Mouse (Mus musculus): Measurements from ENCODE around the gene 4930447C04Rik. TPM values are rescaled to one million over a fixed set of nuclear protein-coding genes. Genes with fewer than 3 reads are reported as not detected.

4930447C04Rik gene
- total RNA-seq (2021) = 1 to 10 TPM; 5.2 to 8.2 TPM

DNA sequence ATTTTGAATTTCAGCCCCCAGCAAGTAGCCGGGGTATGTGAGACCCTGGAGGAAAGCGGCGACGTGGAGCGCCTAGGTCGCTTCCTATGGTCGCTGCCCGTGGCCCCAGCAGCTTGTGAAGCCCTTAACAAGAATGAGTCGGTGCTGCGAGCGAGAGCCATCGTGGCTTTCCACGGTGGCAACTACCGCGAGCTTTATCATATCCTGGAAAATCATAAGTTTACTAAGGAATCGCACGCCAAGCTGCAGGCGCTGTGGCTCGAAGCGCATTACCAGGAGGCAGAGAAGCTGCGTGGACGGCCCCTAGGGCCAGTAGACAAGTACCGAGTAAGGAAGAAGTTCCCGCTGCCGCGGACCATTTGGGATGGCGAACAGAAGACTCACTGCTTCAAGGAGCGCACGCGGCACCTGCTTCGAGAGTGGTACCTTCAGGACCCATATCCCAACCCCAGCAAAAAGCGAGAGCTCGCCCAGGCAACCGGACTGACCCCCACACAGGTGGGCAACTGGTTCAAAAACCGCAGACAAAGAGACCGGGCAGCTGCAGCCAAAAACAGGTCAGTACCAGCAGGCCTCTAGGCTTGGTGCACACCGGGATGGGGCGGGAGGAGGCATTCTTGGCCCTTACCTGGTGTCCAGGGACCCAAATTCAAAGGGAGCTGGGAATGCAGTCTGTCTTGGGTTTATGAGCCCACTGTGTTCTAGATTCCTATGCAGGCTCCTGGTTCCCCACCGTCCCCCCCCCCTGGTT is at the start of gene 4930447C04Rik:
TSS of gene 4930447C04Rik (minus strand) at position 704 of the 751 bp plus-strand sequence.
- no peak for DNase-seq

DNA sequence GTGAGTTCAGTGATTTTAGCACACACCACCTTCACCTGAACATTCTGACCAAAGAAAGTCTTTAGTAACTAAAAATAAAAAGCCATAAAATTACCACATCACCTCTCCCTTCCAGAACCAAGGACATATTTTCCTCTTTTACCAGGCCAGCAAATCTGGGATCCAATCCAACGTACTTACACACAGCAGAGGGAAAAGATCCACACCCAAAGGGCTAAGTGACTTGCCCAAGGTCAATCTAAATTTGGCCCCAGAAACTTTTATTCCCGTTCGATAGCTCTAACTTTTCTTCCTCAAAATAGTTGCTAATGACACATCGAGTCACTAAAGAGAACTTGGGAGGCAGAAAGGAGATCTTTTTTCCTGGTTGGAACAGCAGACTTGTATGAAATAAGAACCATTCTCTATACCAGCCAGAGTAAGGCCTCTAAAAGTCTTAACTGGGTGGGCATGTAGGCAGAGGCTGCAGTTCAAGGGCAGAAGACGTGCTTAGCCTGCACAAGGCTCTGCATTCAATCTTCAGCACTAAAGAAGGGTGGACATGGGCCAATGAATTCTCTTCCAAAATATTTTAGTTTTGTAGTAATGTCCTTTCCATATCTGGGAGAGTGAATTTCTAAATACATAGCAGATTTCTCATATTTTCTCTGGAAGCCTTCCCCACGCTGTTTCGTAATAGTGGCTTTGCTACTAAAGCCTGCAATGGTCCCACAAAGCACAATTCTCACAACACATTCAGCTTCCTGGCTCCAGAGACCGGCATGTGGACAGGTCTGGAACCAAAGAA is 42.7 kb upstream of the 4930447C04Rik start:
- DNase-seq = no peak

DNA sequence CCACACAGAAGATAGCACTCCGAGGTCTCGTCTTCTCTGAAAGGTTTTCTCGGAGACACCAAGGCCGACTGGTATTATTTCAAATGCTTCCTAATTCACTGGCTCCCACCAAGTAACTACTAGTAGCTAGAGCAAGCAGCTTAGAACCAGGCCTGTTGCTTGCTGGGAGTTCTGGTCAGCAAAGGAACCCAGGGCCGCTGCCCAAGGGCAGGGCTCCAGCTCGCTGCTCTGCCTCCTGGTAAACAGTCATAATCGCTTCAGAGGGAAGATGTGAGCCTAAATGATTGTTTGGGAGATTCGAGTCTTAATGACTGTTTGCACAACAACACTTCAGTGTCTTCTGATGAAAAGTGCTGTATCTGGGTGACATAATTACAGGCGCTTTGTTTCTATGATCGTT is 42.0 kb upstream of the 4930447C04Rik start:
- no peak for DNase-seq

DNA sequence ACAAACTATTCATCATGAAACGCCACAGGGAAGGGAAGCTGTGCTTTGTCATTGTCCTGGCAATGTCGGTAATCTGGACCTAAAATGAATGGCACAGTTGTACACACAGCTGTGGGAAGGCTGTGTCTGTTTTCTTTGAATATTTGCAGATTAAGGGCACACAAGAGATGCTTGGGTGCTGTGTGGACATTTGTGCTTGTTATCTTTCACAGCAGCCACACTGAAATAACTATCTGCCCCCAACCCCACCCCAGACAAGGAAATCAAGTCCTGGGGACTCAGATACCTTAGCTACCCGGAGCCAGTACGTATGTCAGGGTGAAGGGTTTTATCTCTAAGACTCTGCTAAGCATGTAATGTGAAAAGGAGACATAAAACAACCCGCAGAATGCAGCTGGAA is 38.7 kb upstream of the 4930447C04Rik start:
- DNase-seq = no peak

DNA sequence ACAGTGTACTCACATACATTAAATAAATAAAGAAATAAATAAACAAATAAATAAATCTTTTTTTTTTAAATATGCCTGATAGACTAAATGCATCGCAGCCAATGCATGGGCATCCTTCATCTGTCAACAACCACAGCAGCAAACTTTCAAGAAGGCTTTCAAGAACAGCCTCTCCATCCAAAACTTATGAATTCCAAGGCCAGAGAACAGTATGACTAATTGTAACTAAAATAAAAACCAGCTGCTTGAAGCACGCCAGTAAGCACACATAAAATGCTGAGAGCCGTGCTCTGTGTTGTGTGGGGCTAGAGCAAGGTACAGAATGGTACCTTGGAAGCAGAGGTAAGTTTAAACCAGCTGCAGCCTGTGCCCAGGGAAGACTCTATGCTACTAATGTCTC is 37.3 kb upstream of the 4930447C04Rik start:
- DNase-seq = no peak

DNA sequence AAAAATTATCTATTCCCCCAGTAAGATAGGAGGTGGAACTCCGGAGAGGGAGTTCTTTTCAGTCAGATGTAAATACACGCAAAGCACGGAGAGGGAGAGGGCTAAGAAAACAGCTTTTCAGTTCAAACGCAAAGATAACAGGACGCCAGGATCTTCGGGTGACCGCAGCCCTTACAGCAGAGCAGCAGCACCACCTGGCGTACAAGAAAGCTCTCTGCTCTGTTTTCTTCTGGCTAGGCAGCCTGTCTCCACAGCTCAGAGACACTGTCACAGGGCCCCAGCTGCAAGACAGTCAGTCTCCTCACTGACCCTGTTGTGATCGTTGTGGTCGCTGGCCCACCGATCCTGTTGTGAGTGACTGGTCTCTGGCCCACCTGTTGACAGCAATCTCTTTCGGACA is 36.1 kb upstream of the 4930447C04Rik start:
- peak; percentile 51 to 61 for DNase-seq

DNA sequence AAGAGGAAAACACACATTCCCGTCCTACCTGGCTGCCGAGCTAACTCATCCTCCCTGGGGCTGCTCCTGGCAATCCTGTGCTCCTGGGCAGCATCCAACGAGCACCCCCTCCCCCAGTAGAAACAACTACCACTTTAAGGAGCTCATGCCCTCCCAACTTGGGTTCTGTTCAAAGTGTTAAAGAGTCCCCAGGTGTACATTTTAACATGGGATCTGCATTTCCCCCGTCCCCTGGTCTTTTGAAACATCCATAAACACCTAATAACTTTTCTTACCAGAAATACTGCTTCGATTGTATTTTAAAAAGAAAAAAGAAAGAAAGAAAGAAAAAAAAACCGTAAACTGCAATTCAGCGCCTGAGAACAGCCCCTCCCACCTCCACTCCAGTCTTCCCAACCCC is 35.6 kb upstream of the 4930447C04Rik start:
- no peak for DNase-seq

DNA sequence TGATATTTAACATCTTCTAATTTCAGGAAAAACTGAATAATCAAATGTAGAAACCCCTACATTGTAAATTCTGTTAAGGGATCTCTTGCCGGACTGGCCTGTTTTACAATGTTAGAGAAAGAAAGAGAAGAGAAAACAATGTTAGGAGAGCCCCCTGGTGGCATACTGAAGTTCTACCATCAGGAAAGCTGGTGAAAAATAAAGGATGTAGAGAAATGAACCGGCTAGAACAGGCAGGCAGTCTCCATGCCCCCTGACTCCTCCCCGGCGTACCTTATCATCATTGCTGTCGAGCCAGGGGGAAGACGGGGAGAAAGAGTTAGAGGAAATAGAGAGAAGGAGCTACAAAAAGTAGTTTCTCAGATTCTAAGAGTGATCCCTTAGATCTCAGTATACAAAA is 32.6 kb upstream of the 4930447C04Rik start:
- peak in 1 of 2 experiments; percentile 24 for DNase-seq

DNA sequence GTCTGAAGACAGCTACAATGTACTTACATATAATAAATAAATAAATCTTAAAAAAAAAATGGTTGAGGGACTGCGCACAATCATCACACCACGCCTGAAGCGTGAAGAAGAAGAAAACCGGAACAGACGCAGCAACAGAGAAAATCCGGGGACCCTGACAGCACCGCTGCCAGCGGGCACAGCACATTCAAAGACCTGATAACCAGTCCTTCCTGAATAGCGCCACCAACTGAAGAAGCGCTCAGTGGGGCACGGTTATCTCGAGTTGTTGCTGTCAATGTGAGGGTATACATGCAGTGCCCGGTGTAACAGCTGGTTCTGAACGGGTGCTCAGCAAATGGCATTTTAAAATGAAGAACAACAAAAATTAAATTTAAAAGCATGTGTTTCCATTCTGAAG is 30.0 kb upstream of the 4930447C04Rik start:
- no peak for DNase-seq

DNA sequence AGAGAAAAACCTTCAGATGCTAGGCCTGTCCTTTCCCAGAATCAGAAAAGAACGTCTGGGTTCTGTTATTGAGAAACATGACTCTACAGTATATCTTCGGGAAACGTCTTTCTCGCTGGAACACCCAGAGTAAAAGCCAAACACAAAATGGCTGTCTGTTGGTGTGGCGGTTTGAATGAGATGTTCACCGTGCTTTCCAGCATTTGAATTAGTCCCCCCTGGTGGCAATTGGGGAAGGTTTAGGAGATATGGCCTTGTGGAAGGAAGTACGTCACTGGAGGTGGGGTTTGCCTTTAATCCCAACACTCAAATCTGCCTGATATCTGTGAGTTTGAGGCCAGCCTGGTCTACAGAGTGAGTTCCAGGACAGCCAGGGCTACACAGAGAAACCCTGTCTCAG is 27.0 kb upstream of the 4930447C04Rik start:
- no peak for DNase-seq

DNA sequence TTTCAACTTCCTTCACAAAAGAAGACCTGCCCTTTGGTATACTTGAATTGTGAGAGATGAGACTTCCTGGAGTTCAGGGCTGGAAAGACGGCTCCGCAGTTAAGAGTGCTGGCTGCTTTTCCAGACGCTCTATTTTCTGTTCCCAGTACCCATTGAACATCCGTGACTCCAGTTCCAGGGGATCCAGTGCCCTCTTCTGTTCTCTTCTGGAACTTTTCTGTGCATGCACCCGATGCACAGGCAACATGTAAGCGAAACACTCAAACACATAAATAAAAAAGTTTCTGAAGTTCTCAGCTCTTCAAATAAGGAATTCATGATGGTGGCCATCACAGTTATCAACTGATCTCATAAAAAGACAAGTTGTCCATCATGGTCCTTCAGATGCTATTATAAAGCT is 22.2 kb upstream of the 4930447C04Rik start:
- no peak for DNase-seq

DNA sequence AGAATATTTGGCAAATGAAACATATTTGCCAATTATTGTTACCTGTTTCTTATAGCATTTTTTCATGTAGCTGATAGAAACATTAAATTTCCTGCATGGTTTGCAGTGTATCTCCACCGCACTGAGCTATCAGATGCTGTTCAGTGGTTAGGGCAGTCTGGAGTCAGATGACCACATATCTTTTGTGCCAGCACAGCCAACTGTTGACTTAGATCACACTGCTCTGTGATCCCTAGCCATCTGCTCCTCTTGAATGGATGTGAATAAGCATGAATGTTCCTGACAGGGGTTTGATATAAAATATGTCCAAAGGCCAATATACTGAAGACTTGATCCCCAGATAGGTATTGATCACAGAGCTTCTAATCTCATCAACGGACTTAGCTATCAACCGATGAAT is 17.9 kb upstream of the 4930447C04Rik start:
- no peak for DNase-seq

DNA sequence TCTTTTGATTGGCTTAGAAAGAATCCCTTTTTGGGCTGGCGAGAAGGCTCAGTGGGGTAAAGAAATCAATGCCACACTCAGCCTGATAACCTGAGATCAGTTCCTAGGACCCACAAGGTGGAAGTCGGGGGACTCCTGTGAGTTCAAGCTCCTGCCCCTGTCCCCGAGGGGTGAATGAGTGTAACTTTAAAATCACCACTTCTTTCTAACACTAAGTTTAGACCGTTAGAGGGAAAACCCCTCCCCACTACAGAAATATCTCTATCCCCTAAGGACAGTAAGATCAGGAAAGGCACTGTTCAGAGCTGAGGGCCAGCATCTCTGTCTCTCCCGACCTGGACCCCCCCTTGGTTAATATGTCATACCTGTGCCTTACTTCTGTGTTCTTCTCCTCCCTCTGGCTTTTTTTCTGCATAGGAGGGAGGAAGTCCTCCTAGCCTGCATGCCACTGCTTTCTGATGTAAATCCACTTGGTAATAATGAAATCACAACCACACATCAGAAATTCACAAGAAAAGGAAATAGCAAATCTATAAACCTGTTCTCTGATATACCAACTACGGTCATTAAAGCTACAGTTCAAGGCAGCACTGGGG is 17.4 kb upstream of the 4930447C04Rik start:
- no peak for DNase-seq

DNA sequence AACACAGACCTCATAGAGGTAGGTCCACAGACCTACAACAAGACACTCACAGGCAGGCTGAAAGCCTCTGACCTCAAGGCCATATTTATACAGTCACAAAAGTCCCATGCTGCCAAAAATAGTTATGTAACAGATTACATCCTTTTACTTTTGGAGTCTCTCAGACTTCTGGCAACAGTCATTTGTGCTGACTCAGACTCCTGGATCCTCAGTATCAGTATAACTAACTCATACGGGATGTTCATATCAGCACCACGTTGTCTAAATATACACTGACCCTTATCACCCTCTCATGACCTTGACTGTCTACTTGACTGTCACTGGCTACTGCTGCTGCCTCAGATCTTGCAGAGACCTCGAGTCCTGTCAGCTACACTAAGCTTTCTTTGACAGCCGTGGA is 14.3 kb upstream of the 4930447C04Rik start:
- DNase-seq = no peak

DNA sequence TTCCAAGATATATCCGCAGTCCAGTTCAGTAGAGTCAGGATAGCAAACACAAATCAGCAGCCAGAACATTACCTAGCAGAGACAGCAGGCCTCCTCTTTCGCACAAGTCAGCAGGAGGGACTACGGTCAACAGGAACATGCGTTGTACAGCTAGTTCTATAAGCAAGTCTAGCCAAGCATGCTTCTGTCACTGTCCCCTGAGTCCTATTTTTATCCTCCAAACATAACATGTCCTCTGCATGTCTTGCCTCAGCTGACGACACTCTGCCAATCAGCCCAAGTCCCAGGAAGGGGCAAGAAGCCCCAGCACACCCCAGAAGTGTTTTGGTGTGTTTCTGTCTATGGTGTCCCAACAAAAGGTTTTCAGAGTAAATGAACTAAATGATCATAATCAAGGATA is 13.3 kb upstream of the 4930447C04Rik start:
- DNase-seq = no peak

DNA sequence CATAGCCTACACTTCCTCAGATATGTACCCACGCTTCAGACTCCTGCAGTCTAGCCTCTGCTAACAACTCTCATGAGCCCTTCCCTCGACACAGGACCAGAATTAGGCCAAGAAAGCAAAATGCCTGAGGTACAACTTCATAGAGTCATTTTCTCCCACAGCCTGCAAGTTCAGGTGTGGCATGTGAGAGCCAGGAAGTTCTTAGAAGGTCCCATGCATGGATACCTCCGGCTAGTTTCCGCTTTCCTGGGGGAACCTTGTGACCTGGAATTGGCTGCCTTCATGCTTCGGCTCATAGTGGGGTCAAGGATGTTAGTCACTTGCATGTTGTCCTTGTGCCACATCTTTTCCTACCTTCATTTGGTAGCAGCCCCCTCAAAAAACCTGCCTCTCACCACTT is 12.5 kb upstream of the 4930447C04Rik start:
- no peak for DNase-seq

DNA sequence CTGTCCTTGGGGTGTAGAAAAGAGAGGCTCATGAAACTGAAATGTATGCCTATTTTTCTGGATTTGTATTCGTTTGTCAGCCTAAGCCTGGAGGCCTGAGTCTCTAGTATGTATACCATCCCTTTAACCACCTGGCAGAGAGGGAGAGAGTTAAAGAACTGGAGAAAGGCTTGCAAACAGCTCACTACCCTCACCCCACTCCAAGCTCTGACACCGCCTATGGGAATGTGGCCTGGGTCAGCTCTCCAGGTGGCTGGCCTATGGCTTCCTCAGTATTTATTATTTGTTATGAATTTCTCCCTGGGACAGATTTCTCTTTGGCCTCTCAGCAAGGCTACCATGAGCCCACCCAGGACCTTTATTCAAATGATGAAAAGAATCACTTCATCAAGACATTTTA is 6.8 kb upstream of the 4930447C04Rik start:
- DNase-seq = no peak

DNA sequence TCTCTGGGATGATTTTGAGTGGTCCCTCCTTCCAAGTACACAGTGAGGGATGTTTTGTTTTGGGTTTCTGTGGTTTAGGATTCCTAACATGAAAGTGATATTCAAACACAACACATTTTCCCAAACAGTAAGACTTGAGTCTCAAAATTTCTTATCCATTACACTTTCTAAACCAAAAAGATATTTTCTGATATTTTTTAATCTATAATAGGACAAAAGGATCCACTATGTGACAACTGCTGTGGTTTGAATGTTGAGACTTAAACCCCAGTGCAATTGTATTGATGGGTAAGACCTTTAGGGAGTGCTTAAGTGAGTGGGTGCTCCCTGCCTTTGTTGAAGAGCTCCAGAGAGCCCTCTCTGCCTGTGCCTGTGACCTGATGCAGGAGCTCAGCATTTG is 6.2 kb upstream of the 4930447C04Rik start:
- DNase-seq = no peak

DNA sequence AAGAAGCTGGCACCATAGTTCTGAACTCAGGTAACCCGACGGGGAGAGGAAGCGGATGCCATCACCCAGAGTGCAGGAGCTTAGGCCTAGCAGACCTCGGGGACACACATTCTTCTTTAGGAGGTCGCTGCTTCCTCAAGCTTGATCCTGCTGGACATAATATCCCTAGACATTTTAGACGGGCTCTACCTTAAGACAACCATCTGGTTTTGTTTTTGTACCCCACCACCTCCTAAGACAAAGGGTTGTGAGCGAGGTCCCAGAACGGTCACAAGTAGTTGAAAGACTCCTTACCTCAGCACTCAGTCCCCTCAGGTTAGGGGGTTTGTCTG is 5.5 kb upstream of the 4930447C04Rik start:
- no peak for DNase-seq

DNA sequence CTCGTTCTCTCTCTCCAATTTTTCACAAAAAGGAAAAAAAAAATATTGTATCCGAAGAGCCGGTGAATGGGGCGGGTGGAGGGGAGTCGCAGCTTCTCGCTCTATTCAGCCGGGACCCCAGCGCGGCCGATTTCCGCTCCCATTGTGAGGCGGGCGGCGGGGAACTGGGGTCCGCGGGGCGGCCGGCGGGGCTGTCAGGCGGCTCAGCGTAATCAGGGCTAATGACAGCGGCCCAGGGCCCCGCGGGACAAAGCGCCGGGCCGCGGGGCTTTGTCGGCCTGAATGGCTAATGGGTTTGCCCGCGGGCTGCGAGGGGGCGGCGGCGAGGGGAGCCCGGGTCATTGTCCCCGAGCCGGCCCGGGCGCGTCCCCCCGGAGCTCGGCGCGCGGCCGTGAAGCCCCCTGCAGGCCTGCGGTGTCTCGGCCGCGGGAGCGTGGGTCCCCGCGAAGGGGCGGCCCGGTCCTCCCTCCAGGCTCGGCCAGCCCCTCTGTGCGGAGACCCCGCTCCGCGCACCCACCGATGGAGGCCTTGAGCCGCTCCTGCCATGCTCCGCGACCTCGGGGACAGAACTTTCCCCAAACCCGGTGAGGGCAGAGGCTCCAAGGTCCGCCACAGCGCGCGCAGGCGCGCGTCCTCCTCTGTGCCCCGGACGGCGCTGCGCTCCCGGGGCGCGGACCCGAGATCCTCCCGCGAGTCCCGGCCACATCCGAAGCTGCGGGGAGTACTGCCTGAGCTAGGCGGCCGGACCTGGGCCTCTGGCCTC is 4.9 kb upstream of the 4930447C04Rik start:
- DNase-seq = no peak

DNA sequence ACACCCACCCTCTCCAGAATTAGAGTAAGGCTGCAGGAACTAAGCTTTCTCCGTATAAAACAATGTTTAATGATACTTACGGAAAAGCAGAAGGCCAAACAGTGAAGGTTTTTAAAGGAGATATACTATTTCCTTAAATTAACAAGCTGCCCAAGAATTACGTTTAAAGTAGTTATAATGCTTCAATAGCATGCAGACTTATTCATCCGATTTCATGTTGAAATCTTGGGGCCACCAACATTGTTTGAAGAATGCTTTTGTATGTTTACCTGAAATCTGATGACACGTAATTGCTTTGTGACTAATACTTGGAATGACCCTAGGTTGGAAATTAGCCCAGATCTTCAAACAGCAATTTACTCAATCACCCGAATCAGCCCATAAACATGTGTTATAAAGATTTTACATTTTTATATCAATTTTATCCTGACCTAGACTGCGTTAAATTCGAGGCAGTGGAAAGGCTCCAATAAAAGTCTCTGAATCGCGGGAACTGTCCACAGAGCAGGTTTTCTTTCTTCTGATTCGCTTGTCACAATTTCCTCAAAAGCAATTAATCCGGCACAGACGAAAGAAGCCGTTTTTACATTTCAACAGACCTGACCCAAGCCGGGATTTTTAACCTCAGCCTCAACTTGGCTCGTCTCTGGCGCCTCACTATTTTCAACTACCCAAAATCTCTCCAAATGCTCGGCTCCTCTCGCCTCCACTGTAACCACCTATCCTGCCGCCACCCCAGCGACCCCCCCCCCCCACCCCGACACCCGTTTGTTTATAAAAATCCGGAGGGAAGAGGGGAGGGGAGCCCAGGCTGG is 4.0 kb upstream of the 4930447C04Rik start:
- DNase-seq = no peak

DNA sequence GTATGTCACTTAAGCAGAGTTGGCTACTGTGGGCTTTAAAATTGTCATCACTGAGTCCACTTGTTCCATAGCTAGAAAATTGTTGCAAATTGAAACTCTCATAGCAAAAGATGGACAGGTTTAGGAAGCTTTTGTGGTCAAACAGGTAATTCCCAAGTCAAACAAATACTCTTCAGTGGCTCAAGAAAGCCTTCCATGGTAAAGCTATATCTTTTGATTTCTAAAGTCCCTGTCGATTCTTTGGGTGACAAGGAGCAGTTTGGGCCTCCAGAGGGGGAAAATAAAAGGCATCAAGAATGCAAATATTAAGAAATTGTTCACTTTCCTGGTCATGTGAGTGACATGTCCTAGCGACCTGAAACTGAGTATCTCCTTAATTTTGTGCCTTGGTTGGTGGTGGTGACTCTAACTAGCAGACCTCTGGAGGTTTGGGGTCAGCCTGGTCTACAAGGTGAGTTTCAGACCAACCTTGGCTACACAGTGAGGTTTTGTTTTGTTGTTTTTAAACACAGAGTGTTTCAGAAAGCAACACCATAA is 3.1 kb upstream of the 4930447C04Rik start:
- no peak for DNase-seq

All from layer of hippocampus, postnatal 36 days (tissue).